ENCODE assay signal across 8 mouse cellular contexts in genomic region chr1:105990911-105991761, GRCm38 (mm10). TPM values are rescaled to one million over a fixed set of nuclear protein-coding genes. Genes with fewer than 3 reads are reported as not detected.
DNase-seq lines count a peak whose midpoint lies in the region; ATAC-seq and TF ChIP-seq lines count a peak whose summit lies in the region.

No protein-coding gene starts in this region.

- H3K9ac ChIP-seq in heart, embryonic 14.5 days (ENCODE audit: low read length) = peak overlapping the region; percentile 93
- peak overlapping the region; percentile 90 for H3K9ac ChIP-seq in liver, embryonic 15.5 days
- H3K9ac ChIP-seq in neural tube, embryonic 11.5 days (ENCODE audit: low read length) = peak overlapping the region; percentile 77
- peak overlapping the region; percentile 83 for H3K9ac ChIP-seq in stomach, postnatal 0 days (ENCODE audit: low read length)

- no peak for TF ChIP-seq CTCF in E14TG2a.4 (conservative IDR thresholded peaks at IDR 0.05; ENCODE audit: low read length)
- 0 out of 2 replicates have a peak, but pooled peaks have one; percentile 6 for TF ChIP-seq CTCF in stomach, postnatal 0 days (IDR thresholded peaks at IDR 0.05; ENCODE audit: low read depth)

- H3K9me3 ChIP-seq in E14TG2a.4 (ENCODE audit: low read length) = no peaks in the 10 kb centered on the region
- no peaks in the 10 kb centered on the region for H3K9me3 ChIP-seq in forebrain, embryonic 10.5 days
- no peaks in the 10 kb centered on the region for H3K9me3 ChIP-seq in heart, embryonic 14.5 days (ENCODE audit: control insufficient read depth, low read length)
- H3K9me3 ChIP-seq in liver, embryonic 15.5 days (replicated peaks) = no peaks in the 10 kb centered on the region
- H3K9me3 ChIP-seq in neural tube, embryonic 11.5 days (ENCODE audit: control insufficient read depth, low read length) = no peaks in the 10 kb centered on the region
- no peaks in the 10 kb centered on the region for H3K9me3 ChIP-seq in stomach, postnatal 0 days (ENCODE audit: control insufficient read depth, low read length)

- H3K4me1 ChIP-seq in E14TG2a.4 (replicated peaks; ENCODE audit: low read depth, low read length) = peaks cover 49% of the 10 kb centered on the region
- peaks cover 45% of the 10 kb centered on the region for H3K4me1 ChIP-seq in forebrain, embryonic 10.5 days
- H3K4me1 ChIP-seq in heart, embryonic 14.5 days (ENCODE audit: control insufficient read depth in 2 of 2, insufficient read depth in 2 of 2, low read length in 2 of 2) = peaks cover 9 to 38% of the 10 kb centered on the region in 2 experiments
- peaks cover 74% of the 10 kb centered on the region for H3K4me1 ChIP-seq in liver, embryonic 15.5 days (replicated peaks)
- H3K4me1 ChIP-seq in neural tube, embryonic 11.5 days (ENCODE audit: control insufficient read depth, insufficient read depth, low read length) = peaks cover 12% of the 10 kb centered on the region
- H3K4me1 ChIP-seq in stomach, postnatal 0 days (replicated peaks; ENCODE audit: control insufficient read depth, insufficient read depth) = 0 out of 2 replicates have a peak, but pooled peaks cover 4% of the 10 kb centered on the region

- H3K4me2 ChIP-seq in heart, embryonic 14.5 days (ENCODE audit: low read length) = peak overlapping the region; percentile 95
- H3K4me2 ChIP-seq in liver, embryonic 15.5 days = peak overlapping the region; percentile 99
- peak overlapping the region; percentile 99 for H3K4me2 ChIP-seq in neural tube, embryonic 11.5 days (ENCODE audit: low read depth)
- peak overlapping the region; percentile 94 for H3K4me2 ChIP-seq in stomach, postnatal 0 days (replicated peaks; ENCODE audit: low read depth)

- peak overlapping the region; percentile 89 for H3K4me3 ChIP-seq in E14TG2a.4 (replicated peaks; ENCODE audit: low read length)
- H3K4me3 ChIP-seq in forebrain, embryonic 10.5 days = peak overlapping the region; percentile 87
- peak overlapping the region; percentile 83 to 88 for H3K4me3 ChIP-seq in heart, embryonic 14.5 days (ENCODE audit: control insufficient read depth in 1 of 2, insufficient read depth in 1 of 2, low read depth in 1 of 2, low read length in 2 of 2)
- H3K4me3 ChIP-seq in liver, embryonic 15.5 days (replicated peaks) = peak overlapping the region; percentile 86
- H3K4me3 ChIP-seq in neural tube, embryonic 11.5 days (ENCODE audit: low read depth, low read length) = peak overlapping the region; percentile 78
- peak overlapping the region; percentile 88 for H3K4me3 ChIP-seq in stomach, postnatal 0 days (ENCODE audit: low read depth, low read length)

- ATAC-seq in heart, embryonic 14.5 days (ENCODE audit: insufficient number of reproducible peaks, insufficient read depth, low FRiP score, low read depth) = peak; percentile 38
- peak; percentile 13 for ATAC-seq in liver, embryonic 15.5 days (ENCODE audit: insufficient read depth)
- ATAC-seq in neural tube, embryonic 11.5 days (ENCODE audit: insufficient read depth, low FRiP score, low TSS enrichment) = peak; percentile 8
- peak; percentile 41 for ATAC-seq in stomach, postnatal 0 days (ENCODE audit: low FRiP score, low TSS enrichment)

- 6% methylated on average over 104 of the region's 104 CpGs for WGBS in forebrain, embryonic 10.5 days
- WGBS in heart, embryonic 14.5 days = under 1% methylated on average over 100 of the region's 104 CpGs
- WGBS in liver, embryonic 15.5 days (ENCODE audit: insufficient replicate concordance) = under 1% methylated on average over 103 of the region's 104 CpGs
- WGBS in neural tube, embryonic 11.5 days = under 1% methylated on average over 78 of the region's 104 CpGs
- under 1% methylated on average over 88 of the region's 104 CpGs for WGBS in stomach, postnatal 0 days

- H3K27me3 ChIP-seq in E14TG2a.4 (ENCODE audit: insufficient read depth, low read length) = peaks cover 15% of the 10 kb centered on the region
- H3K27me3 ChIP-seq in forebrain, embryonic 10.5 days (ENCODE audit: poor library complexity, severe bottlenecking) = peaks cover 14% of the 10 kb centered on the region
- H3K27me3 ChIP-seq in heart, embryonic 14.5 days (ENCODE audit: control insufficient read depth, insufficient read depth, low read length) = no peaks in the 10 kb centered on the region
- H3K27me3 ChIP-seq in liver, embryonic 15.5 days = no peaks in the 10 kb centered on the region
- H3K27me3 ChIP-seq in neural tube, embryonic 11.5 days (ENCODE audit: control insufficient read depth, insufficient read depth, low read length) = no peaks in the 10 kb centered on the region
- no peaks in the 10 kb centered on the region for H3K27me3 ChIP-seq in stomach, postnatal 0 days (ENCODE audit: control insufficient read depth, insufficient read depth, low read length)

- H3K36me3 ChIP-seq in E14TG2a.4 (ENCODE audit: insufficient read depth, low read length) = no peaks in the 10 kb centered on the region
- no peaks in the 10 kb centered on the region for H3K36me3 ChIP-seq in forebrain, embryonic 10.5 days (replicated peaks)
- H3K36me3 ChIP-seq in heart, embryonic 14.5 days (ENCODE audit: control insufficient read depth, insufficient read depth, low read length) = no peaks in the 10 kb centered on the region
- no peaks in the 10 kb centered on the region for H3K36me3 ChIP-seq in liver, embryonic 15.5 days (replicated peaks)
- H3K36me3 ChIP-seq in neural tube, embryonic 11.5 days (ENCODE audit: control insufficient read depth, insufficient read depth, low read length) = no peaks in the 10 kb centered on the region
- H3K36me3 ChIP-seq in stomach, postnatal 0 days (ENCODE audit: control insufficient read depth, insufficient read depth, low read length) = no peaks in the 10 kb centered on the region

- no peak for TF ChIP-seq EP300 in stomach, postnatal 0 days (optimal IDR thresholded peaks at IDR 0.05)

- peak overlapping the region; percentile 91 for H3K27ac ChIP-seq in forebrain, embryonic 10.5 days
- peak overlapping the region; percentile 96 to 97 for H3K27ac ChIP-seq in heart, embryonic 14.5 days (replicated peaks in 1 of 2; ENCODE audit: control insufficient read depth in 1 of 2, insufficient read depth in 1 of 2, low read depth in 2 of 2, low read length in 2 of 2)
- H3K27ac ChIP-seq in liver, embryonic 15.5 days (replicated peaks) = peak overlapping the region; percentile 96
- H3K27ac ChIP-seq in neural tube, embryonic 11.5 days (ENCODE audit: low read depth, low read length) = peak overlapping the region; percentile 87
- H3K27ac ChIP-seq in stomach, postnatal 0 days (replicated peaks) = peak overlapping the region; percentile 98

- peak; percentile 22 for DNase-seq in brain, embryonic 18.5 days (ENCODE audit: low read depth, low spot score)
- DNase-seq in forebrain, embryonic 10.5 days (ENCODE audit: extremely low spot score, low spot score) = peak; percentile 67
- peak; percentile 71 for DNase-seq in kidney, postnatal 14 days
- peak; percentile 66 for DNase-seq in neural tube, embryonic 11.5 days (ENCODE audit: low spot score)
- DNase-seq in stomach, postnatal 0 days (ENCODE audit: low spot score) = peak; percentile 73

RNA-seq across cellular contexts. Expression of gene Zcchc2, which starts 0.9 kb away (rescaled TPM):
- polyA plus RNA-seq in forebrain, embryonic 10.5 days (2016; fragmentation: Nextera tagmentation; extraction: Ambion mirVana) = 2.1 and 2.4 TPM in 2 replicates
- 2.3 and 2.6 TPM in 2 replicates for polyA plus RNA-seq in heart, embryonic 14.5 days (2014; fragmentation: Nextera tagmentation; extraction: Ambion mirVana)
- polyA plus RNA-seq in liver, embryonic 15.5 days (2015; fragmentation: Nextera tagmentation; extraction: Ambion mirVana) = 1.0 and 1.2 TPM in 2 replicates
- 1.9 and 2.6 TPM in 2 replicates for polyA plus RNA-seq in neural tube, embryonic 11.5 days (2014; fragmentation: Nextera tagmentation; extraction: Ambion mirVana)
- 1.2 and 1.5 TPM in 2 replicates for polyA plus RNA-seq in stomach, postnatal 0 days (2015; fragmentation: Nextera tagmentation; extraction: Ambion mirVana)

Comparison
In these comparisons a context has a peak if more than half of its experiments do, and no peak if none do; other contexts are left out.
1. Peak in every context shown above with its lines: DNase-seq, ATAC-seq, H3K4me3 ChIP-seq and H3K27ac ChIP-seq.
2. DNase-seq: peak in every context shown above with its lines; median percentile 73 in stomach, postnatal 0 days; 71 in kidney, postnatal 14 days; 67 in forebrain, embryonic 10.5 days; 66 in neural tube, embryonic 11.5 days; 22 in brain, embryonic 18.5 days.